Mouse (Mus musculus) ES-E14 (cell line): ENCODE results near the gene Slc12a7.
A peak's percentile ranks its signal among the peaks of the same experiment; 100 is the strongest.

Experiments
- HCFC1 ChIP-seq: IDR thresholded peaks from 2 replicates; pipeline ENCODE4 v1.6.1; 2012; ENCODE audit warnings: low read length, inconsistent platforms, borderline replicate concordance; ENCODE audit not compliant: insufficient read depth
- MAFK ChIP-seq: IDR thresholded peaks from 2 replicates; pipeline ENCODE4 v1.6.1; 2014; ENCODE audit warnings: mild to moderate bottlenecking, low read depth, low read length, inconsistent platforms; ENCODE audit not compliant: insufficient read depth

DNA sequence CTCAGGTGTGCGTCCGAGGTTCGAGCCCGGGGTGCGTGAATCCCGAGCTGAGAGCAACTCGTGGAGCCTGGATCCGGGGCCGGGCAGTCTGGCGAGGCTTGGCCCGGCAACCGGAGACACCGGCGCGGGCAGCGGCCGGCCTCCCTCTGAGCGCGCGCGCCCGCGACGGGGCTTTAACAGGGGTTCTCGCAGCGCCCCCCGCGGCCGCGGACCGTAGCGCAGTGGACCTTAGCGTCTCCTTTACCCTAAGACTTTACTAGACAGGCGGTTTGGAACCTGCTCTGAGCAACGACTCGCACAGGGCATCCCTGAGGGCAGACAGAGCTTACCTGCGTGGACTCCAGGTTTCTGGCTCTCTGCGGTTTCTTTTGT, 114.6 kb downstream of the Slc12a7 start, which contains the start of gene Nkd2:
- TF ChIP-seq MAFK (no peak), HCFC1 (0 out of 2 replicates have a peak, but pooled peaks have one; percentile 15)
